Mouse (Mus musculus): ENCODE measurements around the gene Hebp1. TPM values are rescaled to one million over a fixed set of nuclear protein-coding genes. Genes with fewer than 3 reads are reported as not detected.

Gene Hebp1
- polyA plus RNA-seq (2014; fragmentation: Illumina TruSeq; extraction: RNeasy Lipid Tissue Mini Kit (QIAGEN cat#74804); ENCODE audit: low read depth, low replicate concordance) = 2.4 TPM

GRCm38 (mm10) chr6:135197921-135198532, at the start of gene Hebp1, which contains the start of gene Fam234b:
Hebp1 (minus strand) TSS chr6:135198022.
Fam234b (plus strand) TSS chr6:135197977.

GRCm38 (mm10) chr6:135118183-135118582, 79.6 kb downstream of the Hebp1 start, which contains the start of gene Gprc5d:
Gprc5d (minus strand) TSS chr6:135118283.

Other genes starting within 250 kb of the Hebp1 start
- gene Apold1, start 216.3 kb downstream of the Hebp1 start, polyA plus RNA-seq (2014; fragmentation: Illumina TruSeq; extraction: RNeasy Lipid Tissue Mini Kit (QIAGEN cat#74804); ENCODE audit: low read depth, low replicate concordance) = 8.7 TPM
- gene Ddx47, start 186.4 kb downstream of the Hebp1 start, polyA plus RNA-seq (2014; fragmentation: Illumina TruSeq; extraction: RNeasy Lipid Tissue Mini Kit (QIAGEN cat#74804); ENCODE audit: low read depth, low replicate concordance) = 175 TPM
- 0.29 TPM for gene Gprc5a, start 132.4 kb downstream of the Hebp1 start, polyA plus RNA-seq (2014; fragmentation: Illumina TruSeq; extraction: RNeasy Lipid Tissue Mini Kit (QIAGEN cat#74804); ENCODE audit: low read depth, low replicate concordance)
- gene Gprc5d, start 79.7 kb downstream of the Hebp1 start, polyA plus RNA-seq (2014; fragmentation: Illumina TruSeq; extraction: RNeasy Lipid Tissue Mini Kit (QIAGEN cat#74804); ENCODE audit: low read depth, low replicate concordance) = not detected
- gene Fam234b, start within 50 bp of the Hebp1 start, polyA plus RNA-seq (2014; fragmentation: Illumina TruSeq; extraction: RNeasy Lipid Tissue Mini Kit (QIAGEN cat#74804); ENCODE audit: low read depth, low replicate concordance) = 17.3 TPM
- gene Gsg1, start 56.3 kb upstream of the Hebp1 start, polyA plus RNA-seq (2014; fragmentation: Illumina TruSeq; extraction: RNeasy Lipid Tissue Mini Kit (QIAGEN cat#74804); ENCODE audit: low read depth, low replicate concordance) = not detected
- gene Pbp2, start 112.4 kb upstream of the Hebp1 start, polyA plus RNA-seq (2014; fragmentation: Illumina TruSeq; extraction: RNeasy Lipid Tissue Mini Kit (QIAGEN cat#74804); ENCODE audit: low read depth, low replicate concordance) = not detected
- 138 TPM for gene Emp1, start 164.5 kb upstream of the Hebp1 start, polyA plus RNA-seq (2014; fragmentation: Illumina TruSeq; extraction: RNeasy Lipid Tissue Mini Kit (QIAGEN cat#74804); ENCODE audit: low read depth, low replicate concordance)